Mouse (Mus musculus): ENCODE data around the gene Nr5a2.

The Nr5a2 gene

GRCm38 (mm10) chr1:136910144-136910543 is 50.1 kb downstream of the Nr5a2 start:
- no peak for DNase-seq (ENCODE audit: low spot score in 2 of 2)

DNA sequence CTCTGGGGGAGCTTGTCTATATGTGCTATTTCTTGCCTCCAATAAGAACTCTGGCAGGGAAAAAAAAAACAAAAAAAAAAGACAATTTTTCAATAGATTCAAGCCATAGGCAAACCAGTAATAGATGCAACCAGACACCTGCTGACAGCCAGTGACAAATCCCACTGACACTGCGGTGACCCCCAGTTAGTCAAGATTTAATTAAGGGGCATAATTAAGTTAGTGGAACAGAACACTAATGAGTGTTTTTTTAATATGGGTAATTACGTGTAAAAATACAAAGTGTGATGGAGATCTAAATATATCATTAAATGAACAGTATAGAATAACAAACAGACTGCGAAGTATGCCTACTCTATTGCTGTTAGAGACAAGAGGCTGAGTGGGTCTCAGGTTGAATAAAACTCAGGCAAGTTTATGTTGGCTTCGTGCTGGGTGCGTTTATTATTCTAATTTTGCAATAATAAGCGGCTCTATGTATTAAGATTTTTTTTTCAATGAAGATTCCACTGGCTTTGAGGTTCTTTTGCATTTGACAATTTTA is 50.7 kb downstream of the Nr5a2 start:
- no peak for DNase-seq (ENCODE audit: low spot score in 2 of 2)

- DNase-seq (ENCODE audit: low spot score in 2 of 2) = no peak
Observed at GRCm38 (mm10) chr1:136898130-136898529, 62.1 kb downstream of the Nr5a2 start.

- no peak for DNase-seq (ENCODE audit: low spot score in 2 of 2)
Observed at GRCm38 (mm10) chr1:136896351-136896750, 63.9 kb downstream of the Nr5a2 start.

GRCm38 (mm10) chr1:136895877-136896276 is 64.4 kb downstream of the Nr5a2 start:
- no peak for DNase-seq (ENCODE audit: low spot score in 2 of 2)

- DNase-seq (ENCODE audit: low spot score in 2 of 2) = no peak
Observed at GRCm38 (mm10) chr1:136894753-136895152, 65.5 kb downstream of the Nr5a2 start.

- no peak for DNase-seq (ENCODE audit: low spot score in 2 of 2)
Observed at GRCm38 (mm10) chr1:136893162-136893561, 67.1 kb downstream of the Nr5a2 start.

DNA sequence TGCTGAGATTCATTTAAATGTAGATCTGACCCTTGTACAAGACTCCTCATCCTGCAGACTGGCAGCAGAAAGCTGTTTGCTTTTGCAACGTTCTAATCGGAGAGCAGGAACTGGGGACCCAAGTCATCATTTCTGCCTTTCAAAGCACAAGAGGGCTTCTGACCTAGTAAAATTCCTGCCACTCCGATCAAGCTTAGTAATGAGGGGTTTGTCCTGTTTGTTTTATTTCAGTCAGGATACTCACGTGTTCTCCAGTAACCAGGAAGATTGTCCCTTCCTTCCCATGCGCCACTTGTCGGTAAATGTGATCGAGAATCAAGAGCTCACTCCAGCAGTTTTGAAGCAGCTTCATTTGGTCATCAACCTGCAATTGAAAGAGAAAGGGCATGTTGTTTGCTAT is 69.8 kb downstream of the Nr5a2 start:
- no peak for DNase-seq (ENCODE audit: low spot score in 2 of 2)

DNA sequence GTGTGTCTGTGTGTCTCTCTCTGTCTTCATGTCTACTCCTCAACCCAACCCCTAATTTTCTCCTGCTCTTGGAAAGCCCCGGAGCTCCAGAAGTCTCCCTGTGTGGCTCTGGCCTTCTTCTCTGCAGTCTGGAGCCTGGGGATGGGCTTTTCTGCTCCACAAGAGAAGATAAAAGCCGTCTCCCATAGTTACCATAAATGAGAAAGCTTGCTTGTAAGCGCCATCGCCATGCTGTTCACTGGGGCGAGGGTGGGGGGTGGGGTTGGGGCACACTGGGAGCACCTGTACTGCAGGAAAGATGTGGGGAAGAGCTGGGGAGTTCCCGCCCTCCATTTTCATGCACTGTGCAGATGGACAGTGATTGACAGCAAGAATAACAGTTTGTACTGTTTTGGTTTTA is 71.5 kb downstream of the Nr5a2 start:
- DNase-seq (ENCODE audit: low spot score in 2 of 2) = no peak

DNA sequence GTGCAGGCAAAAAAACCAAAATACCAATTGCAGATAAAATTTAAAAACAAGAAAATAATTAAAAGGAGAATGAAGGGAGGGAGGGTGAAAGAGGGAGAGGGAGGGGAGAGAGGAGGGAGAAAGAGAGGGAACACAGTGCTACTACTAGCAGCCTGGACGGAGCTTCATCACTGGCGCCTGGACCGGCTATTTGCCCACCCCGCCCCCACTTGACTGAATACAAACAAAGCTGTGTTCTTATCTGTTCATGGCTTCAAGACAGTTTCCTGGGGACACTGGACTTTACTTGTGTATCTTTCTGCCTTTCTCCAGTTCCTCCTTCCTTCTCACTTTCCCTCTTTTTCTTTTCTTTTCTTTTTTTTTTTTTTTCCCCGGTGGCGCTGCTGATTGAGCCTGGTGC is 73.6 kb downstream of the Nr5a2 start:
- no peak for DNase-seq (ENCODE audit: low spot score in 2 of 2)

GRCm38 (mm10) chr1:136883458-136884174 is 76.6 kb downstream of the Nr5a2 start:
- no peak for DNase-seq (ENCODE audit: low spot score in 2 of 2)

DNA sequence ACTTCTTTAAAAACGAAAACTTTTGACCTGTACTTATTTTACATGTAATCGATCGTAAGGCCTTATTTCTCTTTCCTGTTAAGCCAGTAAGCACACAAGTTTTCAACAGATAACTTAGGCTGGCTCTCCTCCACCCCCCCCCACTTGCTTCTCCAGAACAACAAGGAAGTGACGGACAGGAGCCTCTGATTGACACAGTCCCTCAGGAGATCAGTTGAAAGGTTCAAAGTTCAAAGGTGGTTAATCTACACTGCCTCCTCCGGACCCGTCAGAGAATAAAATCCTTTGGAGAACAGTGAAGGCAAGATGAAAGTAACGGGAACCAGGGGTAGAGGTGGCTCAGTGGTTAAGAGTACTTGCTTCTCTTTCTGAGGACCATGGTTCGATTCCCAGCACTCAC is 80.0 kb downstream of the Nr5a2 start:
- no peak for DNase-seq (ENCODE audit: low spot score in 2 of 2)

DNA sequence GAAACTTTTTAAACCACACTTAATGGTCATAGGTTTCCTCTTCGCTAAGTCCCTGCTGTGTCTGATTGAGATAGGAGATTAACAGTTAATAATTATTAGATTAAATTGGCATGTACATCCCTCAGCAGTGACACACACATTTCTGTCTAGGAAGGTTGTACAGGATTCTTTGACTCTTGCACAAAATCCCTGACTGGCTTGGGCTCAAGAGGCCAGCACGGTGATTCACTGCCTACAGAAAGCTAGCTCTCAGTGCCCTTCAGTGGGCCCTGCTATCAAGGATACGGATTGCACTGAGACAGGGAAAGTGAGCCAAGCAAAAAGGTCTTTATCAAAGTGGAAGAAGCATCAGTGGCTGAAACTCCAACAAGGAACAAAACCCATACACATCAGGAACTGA is 85.2 kb downstream of the Nr5a2 start:
- no peak for DNase-seq (ENCODE audit: low spot score in 2 of 2)

DNA sequence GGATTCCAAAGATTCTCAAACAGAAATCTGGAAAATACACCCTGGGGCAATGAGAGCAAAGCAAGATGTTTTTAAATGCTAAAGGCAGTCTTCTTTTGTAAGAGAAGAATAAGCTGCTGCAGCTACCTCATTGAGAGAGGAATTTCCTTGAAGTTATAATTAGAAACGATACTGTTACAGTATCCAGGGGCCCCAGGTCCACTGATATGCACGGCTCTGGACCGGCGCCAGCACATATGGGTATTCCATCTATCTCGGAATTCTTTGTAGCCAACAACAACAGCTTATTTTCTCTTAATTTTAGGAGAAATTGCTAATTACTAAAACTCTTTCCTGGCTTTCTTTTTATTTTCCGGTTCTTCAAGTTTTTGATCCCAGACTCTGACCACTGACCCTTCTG is 91.3 kb downstream of the Nr5a2 start:
- no peak for DNase-seq (ENCODE audit: low spot score in 2 of 2)

DNA sequence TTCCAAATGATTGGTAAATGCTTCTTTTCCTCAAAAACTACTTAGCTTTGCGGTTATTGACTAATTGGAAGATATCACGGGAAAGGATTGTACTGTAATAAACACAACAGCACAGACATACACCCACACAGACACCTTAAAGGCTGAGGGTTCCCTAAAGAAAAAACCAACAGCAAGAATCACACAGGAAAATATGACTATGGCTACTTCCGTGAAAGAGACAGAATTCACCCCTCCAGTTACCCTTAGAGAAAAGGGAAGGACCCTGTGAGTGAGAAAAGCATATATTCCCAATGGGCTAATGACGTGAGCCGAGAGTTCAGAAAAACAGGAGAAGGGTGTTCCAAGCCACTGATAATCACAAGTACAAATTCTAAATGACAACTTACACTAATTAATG is 92.0 kb downstream of the Nr5a2 start:
- no peak for DNase-seq (ENCODE audit: low spot score in 2 of 2)

DNA sequence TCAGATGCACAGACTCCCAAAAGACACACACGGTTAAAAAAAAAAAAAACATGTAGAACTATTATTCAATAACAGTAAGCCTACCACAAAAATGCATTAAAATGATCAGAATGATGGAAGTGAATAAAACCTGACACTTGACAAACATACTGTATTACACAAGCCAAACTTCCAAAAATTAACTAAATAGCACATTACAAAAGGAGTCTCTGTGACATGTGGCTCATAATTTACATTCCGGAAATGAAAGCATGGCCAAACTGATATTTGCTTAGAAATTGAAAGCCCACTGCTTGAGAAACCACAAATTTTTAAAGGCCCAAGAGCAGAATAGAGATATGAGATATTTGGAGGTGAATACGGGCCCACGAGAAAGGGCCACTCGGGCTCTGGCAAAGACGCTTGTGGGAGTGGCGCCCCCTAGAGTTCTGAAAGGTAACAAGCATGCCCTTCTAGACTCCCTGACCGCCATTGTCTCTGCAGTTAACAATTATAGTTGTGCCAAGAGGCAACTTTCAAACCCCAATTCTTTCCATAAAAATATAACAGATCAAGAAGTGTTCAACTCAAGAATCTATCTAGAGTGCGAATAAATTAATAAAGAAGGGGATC is 93.7 kb downstream of the Nr5a2 start:
- no peak for DNase-seq (ENCODE audit: low spot score in 2 of 2)

- no peak for DNase-seq (ENCODE audit: low spot score in 2 of 2)
Observed at GRCm38 (mm10) chr1:136863209-136863608, 97.0 kb downstream of the Nr5a2 start.

DNA sequence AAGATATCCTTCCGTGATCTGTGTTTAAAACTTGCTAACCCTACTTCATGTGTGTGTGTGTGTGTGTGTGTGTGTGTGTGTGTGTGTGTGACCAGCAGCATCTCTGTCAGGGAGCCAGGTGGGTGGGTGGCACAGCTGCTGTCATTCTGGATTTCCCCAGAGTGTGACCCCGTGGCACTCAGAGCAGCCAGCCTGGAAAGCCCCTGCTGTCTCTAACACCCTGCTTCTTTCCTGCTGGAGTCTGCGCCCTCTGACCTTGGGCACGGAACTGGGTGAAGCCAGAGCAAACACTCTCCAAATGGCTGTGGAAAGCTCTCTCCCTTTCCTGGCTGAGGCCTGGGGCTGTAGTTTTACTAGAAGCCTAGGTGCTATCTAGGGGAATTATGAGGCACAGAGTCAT is 100.8 kb downstream of the Nr5a2 start:
- DNase-seq (ENCODE audit: low spot score in 2 of 2) = no peak

DNA sequence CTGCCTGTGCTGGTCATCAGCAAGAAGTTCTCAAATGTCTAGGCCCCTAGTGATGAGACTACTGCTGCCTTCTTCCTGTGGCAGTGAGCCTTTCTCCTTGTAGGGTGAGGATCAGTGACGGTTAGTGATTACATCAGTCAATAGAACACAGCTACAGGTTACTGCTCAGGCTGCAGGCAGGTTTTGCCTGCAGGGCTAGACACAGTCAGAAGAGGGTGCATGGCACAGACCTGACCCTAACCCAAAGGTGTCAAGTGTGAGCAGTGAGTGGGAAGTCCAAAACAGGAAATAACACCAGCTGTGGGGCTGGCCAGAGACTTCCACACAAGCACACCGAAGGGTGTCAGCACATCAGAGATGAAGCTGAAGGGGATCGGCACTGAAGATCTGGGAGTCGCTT is 101.5 kb downstream of the Nr5a2 start:
- no peak for DNase-seq (ENCODE audit: low spot score in 2 of 2)

DNA sequence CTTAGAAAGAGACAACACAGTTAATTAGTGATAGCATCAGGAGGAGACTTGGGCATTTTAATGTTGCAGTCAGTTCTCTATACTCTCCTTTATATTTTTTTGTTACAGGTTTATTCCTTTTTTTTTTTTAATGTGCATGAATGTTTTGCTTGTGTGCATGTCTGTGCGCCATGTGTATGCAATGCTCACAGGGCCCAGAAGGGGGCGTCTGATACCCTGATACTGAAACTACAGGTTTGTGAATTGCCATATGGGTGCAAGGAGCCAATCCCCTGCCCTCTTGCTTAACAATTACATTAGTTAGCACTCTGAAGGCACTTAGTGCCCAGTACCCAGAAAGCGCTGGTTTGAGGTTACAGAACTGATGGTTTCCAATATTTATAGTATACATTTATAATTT is 104.1 kb downstream of the Nr5a2 start:
- no peak for DNase-seq (ENCODE audit: low spot score in 2 of 2)

DNA sequence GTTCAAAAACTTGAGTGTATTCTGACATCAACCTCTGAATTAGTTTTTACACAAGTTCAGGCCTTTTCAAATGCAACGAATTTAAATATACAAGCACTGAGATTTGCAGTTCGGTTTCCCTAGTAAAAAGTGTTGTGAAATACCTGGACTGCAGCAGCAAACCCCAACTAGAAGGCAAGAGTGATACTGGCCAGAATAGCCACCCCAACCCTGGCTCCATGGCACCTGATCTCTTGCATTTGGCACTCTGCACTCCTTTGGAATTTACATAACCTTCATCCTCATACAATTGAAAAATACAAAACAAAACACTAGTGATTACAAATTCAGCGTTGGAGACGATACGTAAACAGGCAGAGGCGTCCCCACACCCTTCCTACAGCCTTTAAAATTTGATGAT is 111.5 kb downstream of the Nr5a2 start:
- no peak for DNase-seq (ENCODE audit: low spot score in 2 of 2)

DNA sequence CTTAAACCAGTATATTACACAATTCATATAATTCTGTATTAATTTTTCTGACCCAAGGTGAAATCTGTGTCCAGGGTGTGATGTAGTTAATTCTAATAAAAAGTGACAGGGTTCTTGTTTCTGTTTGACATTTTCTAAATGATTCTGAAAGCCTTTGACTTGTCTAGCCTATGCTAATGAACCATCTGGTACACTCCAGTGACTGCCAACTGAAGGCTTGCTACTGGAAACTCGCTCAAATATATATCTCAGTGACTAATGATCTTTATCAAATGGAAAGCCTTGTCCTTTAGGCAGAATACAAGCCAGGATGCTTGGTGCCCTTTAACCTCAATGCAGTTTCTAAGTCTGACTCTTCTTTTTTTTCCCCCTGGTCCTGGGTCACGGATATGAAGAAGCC is 114.2 kb downstream of the Nr5a2 start:
- no peak for DNase-seq (ENCODE audit: low spot score in 2 of 2)

- no peak for DNase-seq (ENCODE audit: low spot score in 2 of 2)
Observed at GRCm38 (mm10) chr1:136845341-136845740, 114.9 kb downstream of the Nr5a2 start.

DNA sequence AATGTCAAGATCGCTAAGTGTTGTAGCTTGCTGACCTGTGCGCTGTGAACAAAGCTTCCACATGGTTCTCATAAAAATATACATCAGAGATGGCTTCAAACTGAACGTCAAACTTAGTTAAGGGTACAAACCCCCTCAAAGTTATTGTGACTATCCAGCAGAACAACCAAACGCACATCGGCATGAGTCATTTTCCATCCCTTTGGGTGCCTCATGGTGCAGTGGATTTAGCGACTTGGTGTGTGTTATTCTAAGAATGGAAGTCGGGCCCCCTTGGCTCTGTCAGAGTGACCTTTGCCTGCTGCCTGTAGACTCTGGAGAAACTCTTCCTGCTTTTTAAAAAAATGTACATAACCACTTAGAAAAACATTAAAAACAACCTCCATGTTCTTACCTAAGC is 119.7 kb downstream of the Nr5a2 start:
- no peak for DNase-seq (ENCODE audit: low spot score in 2 of 2)
